Mouse (Mus musculus) lung, adult 2 months (tissue): ENCODE results near the gene Hnrnph3.

Experiments used
- CTCF ChIP-seq: fragments of 200-500 bp; IDR thresholded peaks from 2 replicates; pipeline ENCODE4 v1.5.1; 2011; ENCODE audit warnings: mild to moderate bottlenecking, low read length, control low read depth; ENCODE audit not compliant: insufficient read depth
- POLR2A ChIP-seq: fragments of 200-500 bp; IDR thresholded peaks from 2 replicates; pipeline ENCODE4 v1.6.1; 2011; ENCODE audit warnings: low read depth, mild to moderate bottlenecking, control low read depth, low read length, borderline replicate concordance; ENCODE audit errors: extremely low read depth

- no peak for TF ChIP-seq POLR2A
- TF ChIP-seq CTCF: no peak
Measured at GRCm38 (mm10) chr10:63056966-63057750, 33.1 kb upstream of the Hnrnph3 start.
